Mouse (Mus musculus) yolk sac, embryonic 10.5 days (tissue): ENCODE data around the gene Mpv17l2.

Source experiments
- DNase-seq: peaks from one replicate; pipeline ENCODE4 v3.0.0-alpha.2; 2017; ENCODE audit warnings: low spot score

Gene Mpv17l2

GRCm38 (mm10) chr8:70766571-70767440 lies 6.1 kb upstream of the Mpv17l2 start:
- peak; percentile 92 for DNase-seq

DNA sequence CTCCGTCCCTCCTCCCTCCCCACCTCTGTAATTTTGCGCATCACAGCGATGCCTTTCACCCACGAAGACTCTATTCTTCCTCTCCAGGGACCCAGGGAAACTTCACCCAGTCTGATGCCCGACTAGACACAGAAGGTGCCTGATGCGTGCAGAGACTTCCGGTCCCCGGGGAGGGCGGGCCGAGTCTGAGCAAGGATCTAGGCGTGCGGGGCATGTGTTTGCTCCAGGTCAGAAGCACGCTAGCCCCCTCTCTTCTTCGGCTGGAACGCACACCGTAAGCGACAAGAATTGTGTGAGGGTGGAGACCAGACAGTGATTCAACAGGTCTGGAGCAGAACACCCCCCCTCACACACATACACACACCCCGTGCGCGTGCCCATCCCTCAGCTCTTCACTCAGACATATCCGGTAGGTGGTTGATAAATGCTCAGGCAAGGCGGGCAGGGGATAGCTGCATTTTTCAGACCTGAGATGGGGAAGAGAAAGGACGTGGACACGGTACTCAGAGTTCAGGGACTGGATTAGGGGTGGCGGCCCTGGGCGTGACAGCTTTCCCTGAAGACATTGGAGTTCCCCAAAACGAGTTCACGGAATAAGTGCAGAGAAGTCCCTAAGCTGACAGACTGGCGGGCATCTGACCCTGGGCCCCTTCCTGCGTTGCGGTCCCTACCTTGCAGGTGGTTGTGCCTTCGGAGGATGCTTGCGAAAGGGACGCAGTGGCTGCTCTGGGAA lies 5.3 kb upstream of the Mpv17l2 start:
- peak; percentile 59 for DNase-seq

GRCm38 (mm10) chr8:70765329-70765728 lies 4.6 kb upstream of the Mpv17l2 start:
- no peak for DNase-seq

- DNase-seq, result no peak
These were observed 3.9 kb upstream of the Mpv17l2 start for GRCm38 (mm10) chr8:70764676-70765075.

DNA sequence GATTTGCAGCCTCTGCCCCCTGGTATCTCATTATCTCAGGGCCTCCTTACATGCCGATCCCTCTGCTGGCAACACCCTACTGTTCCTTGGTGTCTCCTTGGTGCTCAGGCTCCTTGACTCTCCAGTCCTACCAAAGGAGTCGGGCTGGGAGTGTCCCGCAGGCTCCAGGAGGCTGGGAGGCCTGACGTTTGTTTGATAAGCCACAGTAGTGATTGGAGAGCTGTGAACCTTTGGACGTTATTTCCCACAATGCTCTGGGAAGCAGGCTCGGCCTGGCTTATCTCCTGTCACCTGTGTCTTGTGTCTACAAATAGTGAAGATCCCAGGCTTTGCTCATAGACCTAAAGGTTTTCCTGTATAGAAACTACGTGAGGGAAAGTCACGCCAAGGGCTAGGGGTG lies 3.3 kb upstream of the Mpv17l2 start:
- peak; percentile 83 for DNase-seq

- DNase-seq, result no peak
These were observed 2.6 kb upstream of the Mpv17l2 start for GRCm38 (mm10) chr8:70763354-70763753.

DNA sequence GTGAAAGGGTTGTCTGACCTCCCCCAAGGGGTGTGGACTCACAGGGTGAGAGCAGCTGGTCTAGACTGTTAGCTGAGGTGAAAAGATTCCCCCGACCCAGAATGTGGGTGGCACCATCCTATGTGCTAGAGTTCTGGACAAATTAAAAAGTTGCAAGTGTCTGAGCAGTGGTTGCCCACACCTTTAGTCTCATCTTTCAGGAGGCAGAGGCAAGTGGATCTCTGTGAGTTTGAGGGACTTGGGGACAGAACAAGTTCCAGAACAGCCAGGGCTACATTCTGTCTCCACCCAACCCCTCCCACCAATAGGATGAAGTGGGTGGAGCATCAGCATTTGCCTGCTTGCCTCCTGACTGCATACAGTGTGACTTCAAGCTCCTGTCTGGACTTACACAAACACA lies 1.4 kb upstream of the Mpv17l2 start:
- no peak for DNase-seq

DNA sequence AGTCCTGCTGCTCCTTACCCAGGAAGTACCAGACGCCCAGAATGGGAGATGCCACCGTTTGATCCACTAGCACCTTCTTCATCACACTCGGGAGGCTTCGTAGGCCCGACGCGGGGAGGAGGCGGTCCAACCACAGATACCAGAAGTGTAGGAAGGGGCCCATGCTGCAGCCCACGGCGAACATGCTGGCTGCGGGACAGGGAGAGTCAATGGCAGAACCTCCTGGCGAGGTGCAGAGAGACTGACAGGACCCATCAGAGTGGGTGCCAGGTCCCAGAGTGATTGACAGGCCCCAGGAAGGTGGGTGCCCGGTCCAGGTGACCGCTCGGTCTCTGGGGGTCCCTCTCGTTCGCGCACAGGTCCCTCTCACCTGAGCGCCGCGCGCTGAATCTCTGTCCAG lies 396 bp downstream of the Mpv17l2 start:
- DNase-seq, result no peak

- no peak for DNase-seq
These were observed 1.9 kb downstream of the Mpv17l2 start for GRCm38 (mm10) chr8:70758616-70759561.

DNA sequence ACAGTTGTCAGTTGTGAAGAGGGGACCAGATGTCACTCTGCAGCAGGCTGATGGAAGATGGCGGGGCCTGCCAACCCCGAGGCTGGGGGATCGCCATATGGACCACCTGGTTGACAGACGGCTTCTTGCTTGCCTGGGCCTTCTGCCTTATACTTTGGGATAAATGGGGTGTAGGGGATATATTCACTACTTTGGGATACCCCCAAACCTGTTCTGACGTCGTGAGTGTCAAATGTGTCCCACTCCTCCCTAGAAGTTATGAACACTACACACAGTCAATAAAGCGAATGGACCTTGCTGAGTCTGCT lies 2.5 kb downstream of the Mpv17l2 start:
- DNase-seq, result no peak

- DNase-seq, result no peak
These were observed 3.0 kb downstream of the Mpv17l2 start for GRCm38 (mm10) chr8:70757523-70758307.

GRCm38 (mm10) chr8:70756476-70757040 lies 4.2 kb downstream of the Mpv17l2 start:
- no peak for DNase-seq

DNA sequence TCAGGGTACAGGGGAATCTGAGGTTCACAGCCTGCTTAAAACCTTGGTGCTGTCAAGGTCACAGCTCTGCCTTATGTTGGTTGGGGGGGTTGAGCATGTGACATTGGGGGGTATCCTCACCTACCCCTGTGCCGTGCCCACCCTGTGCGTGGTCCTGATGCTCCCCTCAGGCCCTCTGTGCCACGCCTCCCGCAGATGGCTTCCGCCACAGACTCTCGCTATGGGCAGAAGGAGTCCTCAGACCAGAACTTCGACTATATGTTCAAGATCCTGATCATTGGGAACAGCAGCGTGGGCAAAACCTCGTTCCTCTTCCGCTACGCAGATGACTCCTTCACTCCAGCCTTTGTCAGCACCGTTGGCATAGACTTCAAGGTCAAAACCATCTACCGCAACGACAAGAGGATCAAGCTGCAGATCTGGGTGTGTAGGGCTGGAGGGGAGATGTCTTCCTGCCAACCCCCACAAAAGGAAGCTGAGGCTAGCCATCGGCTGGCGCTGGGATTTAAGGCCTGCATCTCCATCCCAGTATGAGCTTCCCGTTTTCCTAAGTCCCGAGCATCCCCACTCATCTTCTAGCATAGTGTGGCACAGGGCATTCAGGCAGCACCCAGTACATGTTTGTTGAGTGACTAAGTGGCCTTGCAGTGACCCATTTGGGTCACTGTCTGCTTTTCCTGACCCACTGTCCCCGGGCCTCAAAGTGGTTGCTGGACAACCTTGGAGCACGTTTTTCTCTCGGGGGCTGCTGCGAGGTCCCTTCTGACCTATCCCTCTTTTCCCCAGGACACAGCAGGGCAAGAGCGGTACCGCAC lies 4.9 kb downstream of the Mpv17l2 start:
- DNase-seq, result no peak

GRCm38 (mm10) chr8:70754871-70755660 lies 5.7 kb downstream of the Mpv17l2 start:
- DNase-seq, result no peak

- peak; percentile 97 for DNase-seq
These were observed 6.5 kb downstream of the Mpv17l2 start, which contains the start of gene Rab3a for GRCm38 (mm10) chr8:70754043-70754870. Rab3a (plus strand) TSS chr8:70754679.

GRCm38 (mm10) chr8:70753151-70753550 lies 7.6 kb downstream of the Mpv17l2 start:
- no peak for DNase-seq

GRCm38 (mm10) chr8:70752000-70752764 lies 8.6 kb downstream of the Mpv17l2 start:
- no peak for DNase-seq
